Mouse (Mus musculus) kidney, postnatal 0 days (tissue): ENCODE measurements at regions not wholly inside any gene's neighbourhood (a gene's known extent, or its start where the extent isn't known, plus 50 kb on each side); places are given as distances from the start of the nearest gene placed in this dataset.

Experiments used
- ATAC-seq: fragments of 200-750 bp; cut with Nextera tagmentation; replicated peaks from 2 replicates; pipeline ENCODE4 v1.8.0; 2017; ENCODE audit warnings: low read depth, moderate number of reproducible peaks, moderate TSS enrichment, moderate library complexity; ENCODE audit not compliant: low FRiP score
- DNase-seq: peaks from one replicate; pipeline ENCODE4 v3.0.0-alpha.2; 2016; ENCODE audit warnings: low spot score
- H3K27ac ChIP-seq: fragments of 300-500 bp; sonication (generic); 2 replicates; pipeline ENCODE4 v1.5.1; 2014; ENCODE audit warnings: mild to moderate bottlenecking
- H3K27me3 ChIP-seq: fragments of 300-500 bp; sonication (generic); 2 replicates; pipeline ENCODE4 v1.6.1; 2014; ENCODE audit warnings: low read length, mixed read lengths; ENCODE audit not compliant: insufficient read depth
- H3K36me3 ChIP-seq: fragments of 300-500 bp; sonication (generic); 2 replicates; pipeline ENCODE4 v1.6.1; 2014; ENCODE audit warnings: low read length, mixed read lengths; ENCODE audit not compliant: insufficient read depth
- H3K4me1 ChIP-seq: fragments of 300-500 bp; sonication (generic); replicated peaks from 2 replicates; pipeline ENCODE4 v1.6.1; 2014; ENCODE audit warnings: antibody characterized with exemption, low read length, mixed read lengths; ENCODE audit not compliant: insufficient read depth
- H3K4me2 ChIP-seq: fragments of 300-500 bp; sonication (generic); 2 replicates; pipeline ENCODE4 v1.6.1; 2014; ENCODE audit warnings: mild to moderate bottlenecking, low read length, moderate library complexity, mixed read lengths
- H3K4me3 ChIP-seq: fragments of 300-500 bp; sonication (generic); replicated peaks from 2 replicates; pipeline ENCODE4 v1.5.1; 2014; ENCODE audit warnings: low read depth, low read length
- H3K9ac ChIP-seq: fragments of 300-500 bp; sonication (generic); 2 replicates; pipeline ENCODE4 v1.6.1; 2014; ENCODE audit warnings: low read depth, low read length
- H3K9me3 ChIP-seq: fragments of 300-500 bp; sonication (generic); replicated peaks from 2 replicates; pipeline ENCODE4 v1.6.1; 2016; ENCODE audit warnings: low read length, inconsistent platforms, mixed read lengths
- CTCF ChIP-seq: IDR thresholded peaks from 2 replicates; pipeline ENCODE4 v1.5.1; 2016; ENCODE audit warnings: antibody characterized with exemption, low read depth, mild to moderate bottlenecking, moderate library complexity
- WGBS: fragments of 180-500 bp; shearing (Covaris S2); extraction: QIAGEN DNeasy Blood & Tissue Kit; methylation state at CpG from one replicate; pipeline ENCODE4 v1.1.7; 2014; 5-methylcytosine and 5-hydroxymethylcytosine counted together

GRCm38 (mm10) chr4:56082411-56082810 is 550.1 kb upstream of the Klf4 start:
- WGBS = 80% methylated on average over 5 of the region's 5 CpGs

GRCm38 (mm10) chr4:56080960-56081359 is 548.7 kb upstream of the Klf4 start:
- no peak for TF ChIP-seq CTCF
- WGBS = 59% methylated on average over 3 of the region's 3 CpGs
- DNase-seq = no peak

More at GRCm38 (mm10) chr4:56082411-56082810, 550.1 kb upstream of the Klf4 start:
- Histone ChIP-seq H3K4me1 (no peaks in the 10 kb centered on the region), H3K9me3 (no peaks in the 10 kb centered on the region), H3K27ac (no peak overlapping the region), H3K9ac (no peak overlapping the region), H3K27me3 (no peaks in the 10 kb centered on the region), H3K4me3 (no peak overlapping the region), H3K36me3 (no peaks in the 10 kb centered on the region), H3K4me2 (no peak overlapping the region)
- ATAC-seq (no peak), DNase-seq (no peak)
- TF ChIP-seq CTCF = no peak

GRCm38 (mm10) chr4:56070664-56071334 is 538.5 kb upstream of the Klf4 start:
- no peak for TF ChIP-seq CTCF
- no peak overlapping the region for H3K9ac ChIP-seq
- no peak overlapping the region for H3K4me2 ChIP-seq
- no peaks in the 10 kb centered on the region for H3K27me3 ChIP-seq
- ATAC-seq (no peak), DNase-seq (peak; percentile 79)
- H3K27ac ChIP-seq = no peak overlapping the region
- no peak overlapping the region for H3K4me3 ChIP-seq
- 53% methylated on average over 6 of the region's 6 CpGs for WGBS
- no peaks in the 10 kb centered on the region for H3K36me3 ChIP-seq
- H3K4me1 ChIP-seq = no peaks in the 10 kb centered on the region
- H3K9me3 ChIP-seq = no peaks in the 10 kb centered on the region

More at GRCm38 (mm10) chr4:56080960-56081359, 548.7 kb upstream of the Klf4 start:
- H3K4me2 ChIP-seq = no peak overlapping the region
- H3K9ac ChIP-seq = no peak overlapping the region
- H3K27me3 ChIP-seq = no peaks in the 10 kb centered on the region
- no peaks in the 10 kb centered on the region for H3K36me3 ChIP-seq
- no peaks in the 10 kb centered on the region for H3K9me3 ChIP-seq
- no peak for ATAC-seq
- no peak overlapping the region for H3K27ac ChIP-seq
- H3K4me3 ChIP-seq = no peak overlapping the region
- H3K4me1 ChIP-seq = no peaks in the 10 kb centered on the region

GRCm38 (mm10) chr4:56068859-56069258 is 536.6 kb upstream of the Klf4 start:
- H3K27me3 ChIP-seq = no peaks in the 10 kb centered on the region
- no peak overlapping the region for H3K27ac ChIP-seq
- no peak for TF ChIP-seq CTCF
- DNase-seq (no peak), ATAC-seq (no peak)
- no peak overlapping the region for H3K9ac ChIP-seq
- H3K9me3 ChIP-seq = no peaks in the 10 kb centered on the region
- WGBS = 85% methylated on average over 4 of the region's 4 CpGs
- no peaks in the 10 kb centered on the region for H3K4me1 ChIP-seq
- H3K4me2 ChIP-seq = no peak overlapping the region
- H3K4me3 ChIP-seq = no peak overlapping the region
- H3K36me3 ChIP-seq = no peaks in the 10 kb centered on the region

- Histone ChIP-seq H3K36me3 (no peaks in the 10 kb centered on the region), H3K9ac (no peak overlapping the region), H3K27me3 (no peaks in the 10 kb centered on the region), H3K4me3 (no peak overlapping the region), H3K27ac (no peak overlapping the region), H3K4me2 (no peak overlapping the region), H3K4me1 (no peaks in the 10 kb centered on the region), H3K9me3 (no peaks in the 10 kb centered on the region)
- DNase-seq (no peak), ATAC-seq (no peak)
- TF ChIP-seq CTCF = no peak
- WGBS = 92% methylated on average over 4 of the region's 4 CpGs
Measured at GRCm38 (mm10) chr4:56064657-56065056, 532.4 kb upstream of the Klf4 start.

- DNase-seq (peak; percentile 16), ATAC-seq (no peak)
- Histone ChIP-seq H3K36me3 (no peaks in the 10 kb centered on the region), H3K4me1 (0 out of 2 replicates have a peak, but pooled peaks cover 4% of the 10 kb centered on the region), H3K27me3 (no peaks in the 10 kb centered on the region), H3K4me2 (no peak overlapping the region), H3K9ac (no peak overlapping the region), H3K27ac (no peak overlapping the region), H3K9me3 (no peaks in the 10 kb centered on the region), H3K4me3 (no peak overlapping the region)
- WGBS = 34% methylated on average over 6 of the region's 6 CpGs
- TF ChIP-seq CTCF = peak; percentile 43; the same call in 1 of the 2 replicates
Measured at GRCm38 (mm10) chr4:56051792-56052380, 519.6 kb upstream of the Klf4 start.
